Comparison of ENCODE assay signal across 9 mouse cellular contexts in genomic region chr8:70408301-70408700, GRCm38 (mm10). TPM values are rescaled to one million over a fixed set of nuclear protein-coding genes. Genes with fewer than 3 reads are reported as not detected.
DNase-seq lines count a peak whose midpoint lies in the region; ATAC-seq and TF ChIP-seq lines count a peak whose summit lies in the region.
"Had no signal": no experiment of that assay in that cellular context is flagged by ENCODE, and none has a peak within 500 bp of the region (broad histone marks: within the 10 kb centered on the region; RNA-seq: fewer than 3 reads in every experiment).

No protein-coding gene starts in this region.

- intact Hi-C loops in heart, postnatal 25 days (cut with DNase I) = no loop called here

- no peaks in the 10 kb centered on the region for H3K9me3 ChIP-seq in heart, embryonic 12.5 days (replicated peaks)
- peaks cover 4% of the 10 kb centered on the region for H3K9me3 ChIP-seq in G1E (replicated peaks)
- H3K9me3 ChIP-seq in forebrain, embryonic 14.5 days (replicated peaks; ENCODE audit: control insufficient read depth, low read length) = no peaks in the 10 kb centered on the region

- H3K4me1 ChIP-seq in heart, embryonic 12.5 days (replicated peaks) = peaks cover 49% of the 10 kb centered on the region
- peaks cover 52% of the 10 kb centered on the region for H3K4me1 ChIP-seq in G1E (ENCODE audit: insufficient read depth, low read depth, low read length)
- peaks cover 5% of the 10 kb centered on the region; the same call in 1 of the 2 replicates for H3K4me1 ChIP-seq in forebrain, embryonic 14.5 days (ENCODE audit: control insufficient read depth, insufficient read depth, low read length)

- H3K27ac ChIP-seq in heart, embryonic 12.5 days (ENCODE audit: poor library complexity, severe bottlenecking) = no peak overlapping the region
- peak overlapping the region; percentile 27; the same call in 1 of the 2 replicates for H3K27ac ChIP-seq in forebrain, embryonic 14.5 days (ENCODE audit: low read depth, low read length)

- peak overlapping the region; percentile 52; the same call in 1 of the 2 replicates for H3K9ac ChIP-seq in heart, embryonic 12.5 days
- H3K9ac ChIP-seq in forebrain, embryonic 14.5 days (ENCODE audit: low read length) = peak overlapping the region; percentile 40; the same call in 1 of the 2 replicates

- ATAC-seq in heart, embryonic 12.5 days (ENCODE audit: insufficient number of reproducible peaks, low FRiP score) = 0 out of 2 replicates have a peak, but pooled peaks have one; percentile 26
- 0 out of 2 replicates have a peak, but pooled peaks have one; percentile 28 for ATAC-seq in G1E (ENCODE audit: extremely low read depth, insufficient number of reproducible peaks, low FRiP score, poor library complexity, severe bottlenecking)
- ATAC-seq in forebrain, embryonic 14.5 days = peak; percentile 79
- no peak for ATAC-seq in megakaryocyte-erythroid progenitor cell, adult 5-6 weeks (replicated peaks; ENCODE audit: low FRiP score, low TSS enrichment, poor library complexity, severe bottlenecking)
- ATAC-seq in inflammation-experienced regulatory T-cells, adult 6 months = no peak

- peaks cover 6% of the 10 kb centered on the region; the same call in 1 of the 2 replicates for H3K36me3 ChIP-seq in heart, embryonic 12.5 days
- H3K36me3 ChIP-seq in G1E (replicated peaks) = peaks cover 77% of the 10 kb centered on the region
- H3K36me3 ChIP-seq in forebrain, embryonic 14.5 days (ENCODE audit: control insufficient read depth, insufficient read depth, low read length) = peaks cover 10% of the 10 kb centered on the region

- DNase-seq in heart, postnatal 25 days (ENCODE audit: low spot score) = no peak
- DNase-seq in G1E (ENCODE audit: low spot score) = peak; percentile 64
- peak; percentile 17 for DNase-seq in forebrain, embryonic 14.5 days (ENCODE audit: low spot score)
- DNase-seq in mesoderm, embryonic 11.5 days (ENCODE audit: low read depth, low spot score) = peak; percentile 17
- DNase-seq in urinary bladder, adult 2 months (ENCODE audit: low spot score) = no peak

- H3K4me3 ChIP-seq in heart, embryonic 12.5 days = no peak overlapping the region
- peak overlapping the region; percentile 5; the same call in 1 of the 2 replicates for H3K4me3 ChIP-seq in G1E (ENCODE audit: low read depth, low read length)
- no peak overlapping the region for H3K4me3 ChIP-seq in forebrain, embryonic 14.5 days (ENCODE audit: low read depth, low read length)

- no peaks in the 10 kb centered on the region for H3K27me3 ChIP-seq in heart, embryonic 12.5 days (replicated peaks)
- no peaks in the 10 kb centered on the region for H3K27me3 ChIP-seq in G1E (ENCODE audit: insufficient read depth, low read length)
- no peaks in the 10 kb centered on the region for H3K27me3 ChIP-seq in forebrain, embryonic 14.5 days (replicated peaks; ENCODE audit: control insufficient read depth, insufficient read depth, low read length)
- H3K27me3 ChIP-seq: CH12.LX had no signal

- 51% methylated on average over 6 of the region's 6 CpGs for WGBS in heart, embryonic 12.5 days
- 43% methylated on average over 6 of the region's 6 CpGs for WGBS in forebrain, embryonic 14.5 days

- H3K4me2 ChIP-seq in heart, embryonic 12.5 days = 0 out of 2 replicates have a peak overlapping the region, but pooled peaks have one; percentile 6
- no peak overlapping the region for H3K4me2 ChIP-seq in forebrain, embryonic 14.5 days (ENCODE audit: low read length)

- no peak for TF ChIP-seq CTCF in G1E (IDR thresholded peaks at IDR 0.05; ENCODE audit: low read depth, low read length)

RNA-seq across cellular contexts. Expression of gene Crtc1, which starts 31.1 kb away (rescaled TPM):
- 14.9 and 15.0 TPM in 2 replicates for polyA plus RNA-seq in heart, embryonic 12.5 days (2016; fragmentation: Nextera tagmentation; extraction: Ambion mirVana)
- 10 to 100 TPM; 10.3 to 10.6 TPM for total RNA-seq in heart, postnatal 25 days (2021)
- total RNA-seq in G1E (2014; fragmentation: Nextera tagmentation) = 15.3 and 17.9 TPM in 2 replicates
- 1.4 and 1.6 TPM in 2 replicates for total RNA-seq in G1E (2017)
- polyA plus RNA-seq in G1E (2012) = 17.6 and 18.8 TPM in 2 replicates
- polyA plus RNA-seq in forebrain, embryonic 14.5 days (2014; fragmentation: Nextera tagmentation; extraction: Ambion mirVana) = 23.9 and 30.7 TPM in 2 replicates
- polyA plus RNA-seq in urinary bladder, adult 2 months (2012; rRNA removed) = 7.9 and 11.7 TPM in 2 replicates
- total RNA-seq in megakaryocyte-erythroid progenitor cell, adult 5-6 weeks (2014; fragmentation: Nextera tagmentation) = 15.6 and 21.7 TPM in 2 replicates
- 1.1 and 1.3 TPM in 2 replicates for total RNA-seq in megakaryocyte-erythroid progenitor cell, adult 5-6 weeks (2017)
- 1 to 10 TPM; 5.0 to 8.7 (median 7.2) TPM for polyA plus RNA-seq in inflammation-experienced regulatory T-cells, adult 6 months (2017; shearing (Covaris generic))

RNA-seq across cellular contexts. Expression of gene Comp, which starts 34.9 kb away (rescaled TPM):
- 2.7 and 3.6 TPM in 2 replicates for polyA plus RNA-seq in heart, embryonic 12.5 days (2016; fragmentation: Nextera tagmentation; extraction: Ambion mirVana)
- 1 to 10 TPM; 6.1 to 7.0 TPM for total RNA-seq in heart, postnatal 25 days (2021)
- total RNA-seq in G1E (2014; fragmentation: Nextera tagmentation) = not detected in 2 replicates
- 0.06 TPM in 1 of 2 replicates, not detected in the other for total RNA-seq in G1E (2017)
- polyA plus RNA-seq in G1E (2012) = 0.14 and 0.15 TPM in 2 replicates
- polyA plus RNA-seq in forebrain, embryonic 14.5 days (2014; fragmentation: Nextera tagmentation; extraction: Ambion mirVana) = 0.48 TPM in 1 of 2 replicates, not detected in the other
- polyA plus RNA-seq in urinary bladder, adult 2 months (2012; rRNA removed) = 0.22 and 0.23 TPM in 2 replicates
- 0.15 and 1.2 TPM in 2 replicates for total RNA-seq in megakaryocyte-erythroid progenitor cell, adult 5-6 weeks (2014; fragmentation: Nextera tagmentation)
- total RNA-seq in megakaryocyte-erythroid progenitor cell, adult 5-6 weeks (2017) = 2.3 TPM in 1 of 2 replicates, not detected in the other
- under 1 TPM in 2 of 3 experiments, not detected in 1; 0.24 to 0.40 TPM for polyA plus RNA-seq in inflammation-experienced regulatory T-cells, adult 6 months (2017; shearing (Covaris generic))

RNA-seq across cellular contexts. Expression of gene Upf1, which starts 55.2 kb away (rescaled TPM):
- polyA plus RNA-seq in heart, embryonic 12.5 days (2016; fragmentation: Nextera tagmentation; extraction: Ambion mirVana) = 24.5 and 25.5 TPM in 2 replicates
- total RNA-seq in heart, postnatal 25 days (2021) = 10 to 100 TPM; 43.2 to 46.3 TPM
- total RNA-seq in G1E (2014; fragmentation: Nextera tagmentation) (43.6 and 46.0 TPM in 2 replicates), G1E (2017) (22.9 and 27.5 TPM in 2 replicates)
- 155 and 156 TPM in 2 replicates for polyA plus RNA-seq in G1E (2012)
- polyA plus RNA-seq in forebrain, embryonic 14.5 days (2014; fragmentation: Nextera tagmentation; extraction: Ambion mirVana) = 11.8 and 14.0 TPM in 2 replicates
- polyA plus RNA-seq in urinary bladder, adult 2 months (2012; rRNA removed) = 16.4 and 30.5 TPM in 2 replicates
- total RNA-seq in megakaryocyte-erythroid progenitor cell, adult 5-6 weeks (2014; fragmentation: Nextera tagmentation) = 44.1 and 46.9 TPM in 2 replicates
- 26.7 and 46.7 TPM in 2 replicates for total RNA-seq in megakaryocyte-erythroid progenitor cell, adult 5-6 weeks (2017)
- polyA plus RNA-seq in inflammation-experienced regulatory T-cells, adult 6 months (2017; shearing (Covaris generic)) = 10 to 100 TPM; 13.6 to 17.4 (median 14.2) TPM

Comparison
In these comparisons a context has a peak if more than half of its experiments do, and no peak if none do; other contexts are left out.
1. ATAC-seq: peak in heart, embryonic 12.5 days (single experiment), G1E (single experiment) and forebrain, embryonic 14.5 days (single experiment); none in megakaryocyte-erythroid progenitor cell, adult 5-6 weeks (single experiment) and inflammation-experienced regulatory T-cells, adult 6 months (single experiment).
2. DNase-seq: peak in G1E (single experiment), forebrain, embryonic 14.5 days (single experiment) and mesoderm, embryonic 11.5 days (single experiment); none in heart, postnatal 25 days (single experiment) and urinary bladder, adult 2 months (single experiment).